Mouse (Mus musculus) C2C12 (cell line): Measurements from ENCODE around the gene Fblim1.

Source experiments
- CEBPB ChIP-seq: IDR thresholded peaks from one replicate; pipeline ENCODE4 v1.6.1; 2011; ENCODE audit warnings: low read depth, mild to moderate bottlenecking, control low read depth, moderate library complexity
- CTCF ChIP-seq: IDR thresholded peaks from one replicate; pipeline ENCODE4 v1.5.1; 2011; ENCODE audit not compliant: control insufficient read depth, insufficient read depth, insufficient read length
- FOSL1 ChIP-seq: IDR thresholded peaks from one replicate; pipeline ENCODE4 v1.8.0; 2011; ENCODE audit warnings: mild to moderate bottlenecking, low read length; ENCODE audit not compliant: poor library complexity, insufficient read depth, severe bottlenecking
- MAX ChIP-seq: IDR thresholded peaks from one replicate; pipeline ENCODE4 v1.6.1; 2011; ENCODE audit warnings: mild to moderate bottlenecking, control low read depth
- MYOD1 ChIP-seq: IDR thresholded peaks from one replicate; pipeline ENCODE4 v1.6.1; 2011; ENCODE audit warnings: low read depth; ENCODE audit not compliant: control insufficient read depth, insufficient read length
- MYOG ChIP-seq: IDR thresholded peaks from one replicate; pipeline ENCODE4 v1.6.1; 2011; ENCODE audit not compliant: control insufficient read depth, insufficient read length; ENCODE audit errors: extremely low read depth
- USF1 ChIP-seq: IDR thresholded peaks from one replicate; pipeline ENCODE4 v1.6.1; 2011; ENCODE audit warnings: low read depth, mild to moderate bottlenecking, control low read depth, moderate library complexity

DNA sequence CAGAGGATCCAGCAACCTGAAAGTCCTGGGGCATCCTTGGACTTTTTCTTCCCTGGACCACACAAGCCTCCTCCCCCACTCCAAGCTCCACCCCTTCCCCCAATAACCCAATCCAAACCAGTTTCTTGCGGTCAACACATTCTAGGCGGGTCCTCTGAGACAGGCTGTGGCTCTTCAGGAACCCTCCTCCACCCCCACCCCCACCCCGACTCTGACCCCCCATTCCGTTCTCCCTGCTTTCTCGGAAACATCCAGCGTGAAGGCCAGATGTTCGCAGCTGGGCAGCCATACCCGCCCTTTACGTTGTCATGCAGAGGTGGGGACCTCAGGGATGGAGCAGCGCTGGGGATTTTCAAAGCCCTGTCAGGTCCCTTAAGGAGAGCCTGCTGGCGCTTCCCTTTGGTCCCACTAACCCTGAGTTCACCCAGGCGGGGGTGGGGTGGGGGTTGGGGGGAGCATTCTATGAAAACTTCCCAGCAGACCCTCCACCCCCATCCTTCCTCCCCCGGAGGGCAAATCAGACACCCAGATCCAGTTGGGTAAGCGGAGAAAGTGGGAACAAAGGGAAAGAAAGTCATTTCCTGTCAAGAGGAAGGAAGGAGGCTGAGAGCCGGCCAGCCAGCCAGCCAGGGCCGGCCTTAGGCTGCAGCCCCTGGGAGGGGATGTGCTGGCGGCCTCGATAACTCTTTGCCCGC is 7.5 kb downstream of the Fblim1 start:
- TF ChIP-seq USF1 (no peak), CTCF (no peak), MYOD1 (no peak), MAX (no peak), FOSL1 (no peak), MYOG (no peak), CEBPB (no peak)
